ENCODE assay signal across 20 mouse cellular contexts in the genomic region with DNA sequence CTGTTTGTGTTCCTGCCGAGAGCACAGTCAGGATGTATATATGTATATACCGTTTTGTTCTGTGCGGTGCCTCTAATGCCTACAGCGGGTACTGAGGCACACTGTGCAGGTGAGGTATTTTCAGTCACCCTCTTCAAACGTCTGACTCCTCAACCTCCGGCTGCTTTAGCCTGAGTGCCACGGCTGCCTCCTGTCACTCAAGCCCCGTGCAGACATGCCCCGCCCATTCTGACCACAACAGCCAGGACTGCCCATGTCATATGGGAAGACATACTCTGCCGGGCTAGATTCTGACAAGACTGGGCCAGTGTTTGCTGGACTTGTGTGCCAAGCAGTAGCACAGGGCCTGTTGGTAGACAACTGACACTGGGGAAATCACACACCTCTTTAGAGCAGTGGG. TPM values are rescaled to one million over a fixed set of nuclear protein-coding genes. Genes with fewer than 3 reads are reported as not detected.
A peak's percentile ranks its signal among the peaks of the same experiment; 100 is the strongest.
DNase-seq lines count a peak whose midpoint lies in the region; ATAC-seq and TF ChIP-seq lines count a peak whose summit lies in the region.
"Had no signal": no experiment of that assay in that cellular context is flagged by ENCODE, and none has a peak within 500 bp of the region (broad histone marks: within the 10 kb centered on the region; RNA-seq: fewer than 3 reads in every experiment).

No protein-coding gene starts in this region.

- H3K9me3 ChIP-seq in lung, postnatal 0 days (ENCODE audit: low read length), result no peaks in the 10 kb centered on the region
- no peaks in the 10 kb centered on the region for H3K9me3 ChIP-seq in E14TG2a.4 (ENCODE audit: low read length)
- no peaks in the 10 kb centered on the region for H3K9me3 ChIP-seq in hindbrain, embryonic 11.5 days (ENCODE audit: control insufficient read depth, low read length)
- H3K9me3 ChIP-seq: embryonic facial prominence, embryonic 10.5 days had no signal

- H3K9ac ChIP-seq in lung, postnatal 0 days (replicated peaks; ENCODE audit: low read depth), result no peak overlapping the region
- no peak overlapping the region for H3K9ac ChIP-seq in hindbrain, embryonic 11.5 days (ENCODE audit: low read depth, low read length)

- no peaks in the 10 kb centered on the region for H3K36me3 ChIP-seq in lung, postnatal 0 days (ENCODE audit: insufficient read depth, low read length)
- H3K36me3 ChIP-seq in E14TG2a.4 (ENCODE audit: insufficient read depth, low read length) (peaks cover 89% of the 10 kb centered on the region), myocyte (ENCODE audit: control insufficient read depth, insufficient read depth) (no peaks in the 10 kb centered on the region)
- 0 out of 2 replicates have a peak, but pooled peaks cover 2% of the 10 kb centered on the region for H3K36me3 ChIP-seq in hindbrain, embryonic 11.5 days (ENCODE audit: control insufficient read depth, insufficient read depth, low read length)

- H3K27ac ChIP-seq in lung, postnatal 0 days (ENCODE audit: low read length), result no peak overlapping the region
- H3K27ac ChIP-seq in hindbrain, embryonic 11.5 days (ENCODE audit: low read depth, low read length), result no peak overlapping the region
- H3K27ac ChIP-seq: embryonic facial prominence, embryonic 10.5 days; heart, adult 2 months had no signal

- TF ChIP-seq EP300 in lung, postnatal 0 days (IDR thresholded peaks at IDR 0.05), result no peak

- 44% methylated on average over 10 of the region's 10 CpGs for WGBS in lung, postnatal 0 days
- 57% methylated on average over 10 of the region's 10 CpGs for WGBS in lung, adult 2 months
- WGBS in hindbrain, embryonic 11.5 days, result 76% methylated on average over 10 of the region's 10 CpGs

- H3K79me2 ChIP-seq in myocyte (ENCODE audit: control insufficient read depth, insufficient read depth), result no peaks in the 10 kb centered on the region

- no peaks in the 10 kb centered on the region for H3K27me3 ChIP-seq in lung, postnatal 0 days (replicated peaks; ENCODE audit: insufficient read depth, low read length)
- no peaks in the 10 kb centered on the region for H3K27me3 ChIP-seq in E14TG2a.4 (ENCODE audit: insufficient read depth, low read length)
- H3K27me3 ChIP-seq in myocyte (ENCODE audit: control insufficient read depth, insufficient read depth, insufficient read length), result no peaks in the 10 kb centered on the region
- no peaks in the 10 kb centered on the region for H3K27me3 ChIP-seq in hindbrain, embryonic 11.5 days (ENCODE audit: control insufficient read depth, insufficient read depth, low read length)

- ATAC-seq in lung, postnatal 0 days, result peak; percentile 44
- peak; percentile 65 for ATAC-seq in granulocyte monocyte progenitor cell, adult 5-6 weeks (replicated peaks; ENCODE audit: poor library complexity, severe bottlenecking)
- no peak for ATAC-seq in hindbrain, embryonic 11.5 days (ENCODE audit: low FRiP score)

- TF ChIP-seq POLR2A in lung, adult 2 months (IDR thresholded peaks at IDR 0.05; ENCODE audit: borderline replicate concordance, extremely low read depth, low read depth, low read length), result no peak
- no peak for TF ChIP-seq POLR2A in myocyte (IDR thresholded peaks at IDR 0.05; ENCODE audit: insufficient read length, low read depth)

- no peak overlapping the region for H3K4me3 ChIP-seq in lung, postnatal 0 days (ENCODE audit: low read depth, low read length)
- H3K4me3 ChIP-seq in lung, adult 2 months (replicated peaks; ENCODE audit: extremely low read depth, low read depth, low read length), result no peak overlapping the region
- H3K4me3 ChIP-seq in E14TG2a.4 (replicated peaks; ENCODE audit: low read length), result 0 out of 2 replicates have a peak overlapping the region, but pooled peaks have one; percentile 13
- no peak overlapping the region for H3K4me3 ChIP-seq in myocyte
- no peak overlapping the region for H3K4me3 ChIP-seq in hindbrain, embryonic 11.5 days (ENCODE audit: low read depth, low read length)
- H3K4me3 ChIP-seq: embryonic facial prominence, embryonic 10.5 days; erythroblast, embryonic 14.5 days; heart, adult 2 months had no signal

- no peak overlapping the region for H3ac ChIP-seq in myocyte (ENCODE audit: control insufficient read depth, insufficient read length)

- no peaks in the 10 kb centered on the region for H3K4me1 ChIP-seq in lung, postnatal 0 days (ENCODE audit: insufficient read depth, low read depth, low read length)
- no peaks in the 10 kb centered on the region for H3K4me1 ChIP-seq in lung, adult 2 months (ENCODE audit: control insufficient read depth, insufficient read depth, low read length)
- H3K4me1 ChIP-seq in E14TG2a.4 (replicated peaks; ENCODE audit: low read depth, low read length), result peaks cover 90% of the 10 kb centered on the region
- H3K4me1 ChIP-seq in hindbrain, embryonic 11.5 days (replicated peaks; ENCODE audit: control insufficient read depth, insufficient read depth, low read length), result no peaks in the 10 kb centered on the region

- DNase-seq in lung, postnatal 0 days (ENCODE audit: low spot score), result peak; percentile 21
- DNase-seq in lung, adult 2 months, result no peak
- no peak for DNase-seq in retina, postnatal 1 day
- no peak for DNase-seq in hindbrain, embryonic 11.5 days (ENCODE audit: low spot score)
- DNase-seq in adrenal gland, postnatal 14 days, result no peak
- DNase-seq: adrenal gland, adult 8-10 months; cerebellum, postnatal 25 days; heart, adult 2 months; heart, postnatal 4 days; kidney, postnatal 14 days; thymus, postnatal 4 days had no signal

- TF ChIP-seq CTCF in lung, postnatal 0 days (IDR thresholded peaks at IDR 0.05), result no peak
- no peak for TF ChIP-seq CTCF in lung, adult 2 months (IDR thresholded peaks at IDR 0.05; ENCODE audit: insufficient read depth, low read length)
- TF ChIP-seq CTCF in E14TG2a.4 (conservative IDR thresholded peaks at IDR 0.05; ENCODE audit: low read length), result no peak

- H3K4me2 ChIP-seq in lung, postnatal 0 days (replicated peaks; ENCODE audit: low read depth, low read length), result no peak overlapping the region
- H3K4me2 ChIP-seq in myocyte (ENCODE audit: low read depth), result peak overlapping the region; percentile 29
- H3K4me2 ChIP-seq in hindbrain, embryonic 11.5 days (replicated peaks; ENCODE audit: low read depth, low read length), result no peak overlapping the region

TF ChIP-seq in myocyte, 11 proteins besides CTCF, POLR2A, EP300 and RAD21:
- no peak for TF ChIP-seq SRF (IDR thresholded peaks at IDR 0.05; ENCODE audit: control insufficient read depth, insufficient read length, low read depth)
- TF ChIP-seq MYOG (IDR thresholded peaks at IDR 0.05; ENCODE audit: control insufficient read depth in 1 of 3, insufficient read depth in 1 of 3, insufficient read length in 2 of 3, low read depth in 2 of 3), result peak in 1 of 3 experiments; percentile 30
- no peak for TF ChIP-seq E2F4 (IDR thresholded peaks at IDR 0.05; ENCODE audit: insufficient read depth)
- TF ChIP-seq USF1 (IDR thresholded peaks at IDR 0.05; ENCODE audit: low read depth), result no peak
- TF ChIP-seq MYOD1 (IDR thresholded peaks at IDR 0.05; ENCODE audit: control insufficient read depth in 1 of 3, insufficient read length in 2 of 3, low read depth in 2 of 3), result peak in 2 of 3 experiments; percentile 51 to 66
TF ChIP-seq in myocyte: peak in this region for 2.

RNA-seq across cellular contexts. Expression of a gene that starts 8.9 kb away (rescaled TPM):
- 3.9 and 4.3 TPM in 2 replicates for polyA plus RNA-seq in lung, postnatal 0 days (2015; fragmentation: Nextera tagmentation; extraction: Ambion mirVana)
- 1.8 and 3.4 TPM in 2 replicates for polyA plus RNA-seq in lung, adult 2 months (2012; rRNA removed)
- total RNA-seq in granulocyte monocyte progenitor cell, adult 5-6 weeks (2014; fragmentation: Nextera tagmentation), result 15.1 and 39.8 TPM in 2 replicates
- total RNA-seq in granulocyte monocyte progenitor cell, adult 5-6 weeks (2017), result 21.9 and 22.0 TPM in 2 replicates
- 28.1 TPM for polyA plus RNA-seq in myocyte (2012; fragmentation: generic; extraction: Trizol)
- polyA plus RNA-seq in hindbrain, embryonic 11.5 days (2014; fragmentation: Nextera tagmentation; extraction: Ambion mirVana), result 76.2 and 78.1 TPM in 2 replicates
- total RNA-seq in adrenal gland, postnatal 14 days (2021), result 10.9 and 12.2 TPM in 2 replicates
- total RNA-seq: gastrocnemius, adult 8-10 months; neutrophil, adult 5-6 weeks had no signal

RNA-seq across cellular contexts. Expression of a gene that starts 11.5 kb away (rescaled TPM):
- polyA plus RNA-seq in lung, postnatal 0 days (2015; fragmentation: Nextera tagmentation; extraction: Ambion mirVana), result 0.07 and 0.49 TPM in 2 replicates
- 4.4 and 4.9 TPM in 2 replicates for polyA plus RNA-seq in lung, adult 2 months (2012; rRNA removed)
- total RNA-seq in granulocyte monocyte progenitor cell, adult 5-6 weeks (2014; fragmentation: Nextera tagmentation), result 0.49 TPM in 1 of 2 replicates, not detected in the other
- total RNA-seq in granulocyte monocyte progenitor cell, adult 5-6 weeks (2017), result 0.46 TPM in 1 of 2 replicates, not detected in the other
- 0.14 TPM for polyA plus RNA-seq in myocyte (2012; fragmentation: generic; extraction: Trizol)
- 0.35 and 0.62 TPM in 2 replicates for polyA plus RNA-seq in hindbrain, embryonic 11.5 days (2014; fragmentation: Nextera tagmentation; extraction: Ambion mirVana)
- total RNA-seq in adrenal gland, postnatal 14 days (2021), result 1.0 and 6.8 TPM in 2 replicates
- total RNA-seq: gastrocnemius, adult 8-10 months had no signal

RNA-seq across cellular contexts. Expression of a gene that starts 16.5 kb away (rescaled TPM):
- polyA plus RNA-seq in lung, postnatal 0 days (2015; fragmentation: Nextera tagmentation; extraction: Ambion mirVana), result not detected in 2 replicates
- not detected in 2 replicates for polyA plus RNA-seq in lung, adult 2 months (2012; rRNA removed)
- total RNA-seq in granulocyte monocyte progenitor cell, adult 5-6 weeks (2014; fragmentation: Nextera tagmentation), result not detected in 2 replicates
- total RNA-seq in granulocyte monocyte progenitor cell, adult 5-6 weeks (2017), result not detected in 2 replicates
- polyA plus RNA-seq in myocyte (2012; fragmentation: generic; extraction: Trizol), result not detected
- polyA plus RNA-seq in hindbrain, embryonic 11.5 days (2014; fragmentation: Nextera tagmentation; extraction: Ambion mirVana), result 0.86 and 1.6 TPM in 2 replicates
- total RNA-seq in adrenal gland, postnatal 14 days (2021), result 0.49 and 0.74 TPM in 2 replicates
- total RNA-seq: gastrocnemius, adult 8-10 months; heart, adult 2 months; heart, postnatal 4 days; neutrophil, adult 5-6 weeks had no signal
- polyA plus RNA-seq: embryonic facial prominence, embryonic 10.5 days; erythroblast, embryonic 14.5 days; intestine, embryonic 14.5 days; liver, adult 2 months had no signal

RNA-seq across cellular contexts. Expression of a gene that starts 23.0 kb away (rescaled TPM):
- 0.29 and 0.55 TPM in 2 replicates for polyA plus RNA-seq in lung, postnatal 0 days (2015; fragmentation: Nextera tagmentation; extraction: Ambion mirVana)
- polyA plus RNA-seq in lung, adult 2 months (2012; rRNA removed), result 0.40 and 1.00 TPM in 2 replicates
- not detected in 2 replicates for total RNA-seq in granulocyte monocyte progenitor cell, adult 5-6 weeks (2014; fragmentation: Nextera tagmentation)
- total RNA-seq in granulocyte monocyte progenitor cell, adult 5-6 weeks (2017), result not detected in 2 replicates
- polyA plus RNA-seq in myocyte (2012; fragmentation: generic; extraction: Trizol), result 0.13 TPM
- polyA plus RNA-seq in hindbrain, embryonic 11.5 days (2014; fragmentation: Nextera tagmentation; extraction: Ambion mirVana), result 1.0 and 1.9 TPM in 2 replicates
- 0.44 and 1.1 TPM in 2 replicates for total RNA-seq in adrenal gland, postnatal 14 days (2021)
- total RNA-seq: gastrocnemius, adult 8-10 months had no signal

RNA-seq across cellular contexts. Expression of a gene that starts 39.0 kb away (rescaled TPM):
- polyA plus RNA-seq in lung, postnatal 0 days (2015; fragmentation: Nextera tagmentation; extraction: Ambion mirVana), result 0.11 and 0.26 TPM in 2 replicates
- polyA plus RNA-seq in lung, adult 2 months (2012; rRNA removed), result 3.9 and 4.6 TPM in 2 replicates
- total RNA-seq in granulocyte monocyte progenitor cell, adult 5-6 weeks (2014; fragmentation: Nextera tagmentation), result 0.28 and 1.1 TPM in 2 replicates
- total RNA-seq in granulocyte monocyte progenitor cell, adult 5-6 weeks (2017), result 0.13 and 0.67 TPM in 2 replicates
- polyA plus RNA-seq in myocyte (2012; fragmentation: generic; extraction: Trizol), result 0.01 TPM
- polyA plus RNA-seq in hindbrain, embryonic 11.5 days (2014; fragmentation: Nextera tagmentation; extraction: Ambion mirVana), result 146 and 150 TPM in 2 replicates
- 6.0 and 6.1 TPM in 2 replicates for total RNA-seq in adrenal gland, postnatal 14 days (2021)
- total RNA-seq: neutrophil, adult 5-6 weeks had no signal
- polyA plus RNA-seq: erythroblast, embryonic 14.5 days had no signal
